Mouse (Mus musculus) embryo, embryonic 11 days (tissue): ENCODE results near the gene Ccdc194.

Experiments
- DNase-seq: peaks from one replicate; pipeline ENCODE4 v3.0.0-alpha.2; 2015

The Ccdc194 gene

GRCm38 (mm10) chr8:71474785-71475701, 50.5 kb downstream of the Ccdc194 start:
- no peak for DNase-seq

- no peak for DNase-seq
These were observed 51.2 kb downstream of the Ccdc194 start for GRCm38 (mm10) chr8:71474344-71474743.

- no peak for DNase-seq
These were observed 52.7 kb downstream of the Ccdc194 start for GRCm38 (mm10) chr8:71472601-71473386.

- no peak for DNase-seq
These were observed 53.6 kb downstream of the Ccdc194 start for GRCm38 (mm10) chr8:71471861-71472260.

- DNase-seq, result no peak
These were observed 54.6 kb downstream of the Ccdc194 start for GRCm38 (mm10) chr8:71470913-71471255.

GRCm38 (mm10) chr8:71470146-71470912, 55.2 kb downstream of the Ccdc194 start:
- DNase-seq, result no peak
